Mouse (Mus musculus) CH12.LX (cell line): ENCODE data around the gene Cck. TPM values are rescaled to one million over a fixed set of nuclear protein-coding genes. Genes with fewer than 3 reads are reported as not detected.

Experiments
- DNase-seq: peaks from one replicate; pipeline ENCODE4 v3.0.0-alpha.2; 2013; ENCODE audit errors: extremely low read depth
- H3K27ac ChIP-seq: 2 replicates; pipeline ENCODE4 v1.5.1; 2012; ENCODE audit warnings: low read depth, mild to moderate bottlenecking, control low read depth, moderate library complexity; ENCODE audit not compliant: insufficient read depth
- H3K27me3 ChIP-seq: replicated peaks from 2 replicates; pipeline ENCODE3; 2012; ENCODE audit warnings: inconsistent platforms
- H3K36me3 ChIP-seq, 2 experiments: replicated peaks in 1 of 2; 2 replicates each; pipeline versions ENCODE3 to v1.6.1; 2012; ENCODE audit warnings: inconsistent platforms in 1 of 2, low read length in 1 of 2, mild to moderate bottlenecking in 1 of 2, mixed read lengths in 1 of 2, moderate library complexity in 1 of 2; ENCODE audit not compliant: control insufficient read depth in 1 of 2, insufficient read depth in 1 of 2
- H3K4me1 ChIP-seq, 2 experiments: 2 replicates each; pipeline ENCODE4 v1.6.1; 2012; ENCODE audit warnings: inconsistent platforms in 1 of 2, moderate library complexity in 1 of 2; ENCODE audit not compliant: insufficient read depth in 2 of 2, control insufficient read depth in 1 of 2
- H3K4me2 ChIP-seq: 2 replicates; pipeline ENCODE4 v1.6.1; 2012; ENCODE audit warnings: low read depth, mild to moderate bottlenecking, control low read depth; ENCODE audit not compliant: poor library complexity, insufficient read depth, severe bottlenecking
- H3K4me3 ChIP-seq, 3 experiments: fragments of 150-350 bp in 1 of 3; sonication (generic) in 1 of 3; replicated peaks in 1 of 3; 2 replicates each; pipeline versions ENCODE3 to v1.5.1; 2011 to 2012; ENCODE audit warnings: low read depth in 2 of 3, low read length in 2 of 3, mild to moderate bottlenecking in 2 of 3, moderate library complexity in 2 of 3, control low read depth in 1 of 3, improper control_type of control experiment in 1 of 3, inconsistent platforms in 1 of 3, mixed read lengths in 1 of 3; ENCODE audit not compliant: poor library complexity in 1 of 3
- H3K79me2 ChIP-seq: replicated peaks from 2 replicates; pipeline ENCODE4 v1.6.1; 2012; ENCODE audit warnings: mild to moderate bottlenecking, moderate library complexity; ENCODE audit not compliant: control insufficient read depth, poor library complexity, insufficient read depth, severe bottlenecking; ENCODE audit errors: extremely low read depth
- H3K9ac ChIP-seq: 2 replicates; pipeline ENCODE4 v1.6.1; 2012; ENCODE audit warnings: low read depth, mild to moderate bottlenecking, control low read depth, moderate library complexity; ENCODE audit not compliant: insufficient read depth
- H3K9me3 ChIP-seq: replicated peaks from 2 replicates; pipeline ENCODE3; 2012; ENCODE audit warnings: low read length, inconsistent platforms, mixed read lengths
- CHD2 ChIP-seq: IDR thresholded peaks from 2 replicates; pipeline ENCODE4 v1.6.1; 2011; ENCODE audit warnings: low read length, improper control_type of control experiment
- ELF1 ChIP-seq: IDR thresholded peaks from 2 replicates; pipeline ENCODE4 v1.6.1; 2014; ENCODE audit warnings: low read depth, mild to moderate bottlenecking, inconsistent platforms, low read length, improper control_type of control experiment
- JUN ChIP-seq: IDR thresholded peaks from 2 replicates; pipeline ENCODE4 v1.6.1; 2011; ENCODE audit warnings: low read depth, mild to moderate bottlenecking, low read length, improper control_type of control experiment, moderate library complexity; ENCODE audit not compliant: insufficient read depth
- MAX ChIP-seq: IDR thresholded peaks from 2 replicates; pipeline ENCODE4 v1.6.1; 2011; ENCODE audit warnings: low read length, improper control_type of control experiment
- MAZ ChIP-seq: IDR thresholded peaks from 2 replicates; pipeline ENCODE4 v1.6.1; 2012; ENCODE audit warnings: low read depth, mild to moderate bottlenecking, inconsistent platforms, low read length, improper control_type of control experiment, moderate library complexity
- MYC ChIP-seq: IDR thresholded peaks from 2 replicates; pipeline ENCODE4 v1.6.1; 2011; ENCODE audit warnings: low read depth, mild to moderate bottlenecking, improper control_type of control experiment, low read length
- NELFE ChIP-seq: IDR thresholded peaks from 2 replicates; pipeline ENCODE4 v1.6.1; 2011; ENCODE audit warnings: low read depth, low read length, improper control_type of control experiment
- NRF1 ChIP-seq: IDR thresholded peaks from 2 replicates; pipeline ENCODE4 v1.6.1; 2014; ENCODE audit warnings: low read depth, mild to moderate bottlenecking, inconsistent platforms, low read length, improper control_type of control experiment, moderate library complexity
- PAX5 ChIP-seq: IDR thresholded peaks from 2 replicates; pipeline ENCODE4 v1.6.1; 2012; ENCODE audit warnings: low read length, inconsistent platforms, mixed read lengths
- POLR2A ChIP-seq: IDR thresholded peaks from 2 replicates; pipeline ENCODE4 v1.6.1; 2011; ENCODE audit warnings: low read depth, mild to moderate bottlenecking, improper control_type of control experiment, low read length
- POLR2AphosphoS2 ChIP-seq: IDR thresholded peaks from 2 replicates; pipeline ENCODE4 v1.6.1; 2011; ENCODE audit warnings: low read depth, low read length, improper control_type of control experiment
- RAD21 ChIP-seq: IDR thresholded peaks from 2 replicates; pipeline ENCODE4 v1.6.1; 2011; ENCODE audit warnings: low read depth, mild to moderate bottlenecking, low read length, improper control_type of control experiment, moderate library complexity
- SMC3 ChIP-seq: IDR thresholded peaks from 2 replicates; pipeline ENCODE4 v1.6.1; 2011; ENCODE audit warnings: low read depth, low read length, improper control_type of control experiment
- TBP ChIP-seq: conservative IDR thresholded peaks from 2 replicates; pipeline ENCODE4 v1.6.1; 2011; ENCODE audit warnings: low read depth, low read length, improper control_type of control experiment
- TCF12 ChIP-seq: IDR thresholded peaks from 2 replicates; pipeline ENCODE4 v1.6.1; 2014; ENCODE audit warnings: low read depth, mild to moderate bottlenecking, inconsistent platforms, low read length, improper control_type of control experiment
- ZKSCAN1 ChIP-seq: IDR thresholded peaks from 2 replicates; pipeline ENCODE4 v1.6.1; 2012; ENCODE audit warnings: low read depth, inconsistent platforms, low read length, improper control_type of control experiment, borderline replicate concordance
- dilution Hi-C: fragments of 300-500 bp; cut with MboI; formaldehyde crosslinking; loops from 2 replicates; pipeline ENCODE4 v1.14.3; 2020; ENCODE audit warnings: low sequenced_read_pairs; ENCODE audit not compliant: extremely low pct_unique_long_range_greater_than_20kb, extremely low pct_ligation_motif_present
- in situ Hi-C: fragments of 300-500 bp; cut with MboI; formaldehyde crosslinking; loops from 3 replicates; pipeline ENCODE4 v1.14.3; 2019; ENCODE audit warnings: low sequenced_read_pairs, low pct_ligation_motif_present, low pct_unique_long_range_greater_than_20kb, mixed read lengths
- polyA plus RNA-seq: library from polyadenylated mRNA; unstranded; fragments of >175 nt; gene quantifications from 2 replicates; pipeline ENCODE4 v1.2.1, GENCODE M21; 2012; ENCODE audit warnings: low read depth; ENCODE audit not compliant: insufficient read length
- total RNA-seq, 2 experiments: library from RNA; depleted of rRNA; stranded (reverse); fragments of 300-350 nt in 1 of 2; fragments of >200 nt in 1 of 2; gene quantifications; 2 replicates each; pipeline ENCODE4 v1.2.3; 2012 to 2014

The Cck gene
- total and polyA plus RNA-seq, 3 experiments: not detected

- no peaks in the 10 kb centered on the region for H3K9me3 ChIP-seq
- in situ Hi-C loops: loop anchor here (10.0 kb wide), 1 partner anchor 225 kb away; no protein-coding TSS in a partner anchor
- H3K4me1 ChIP-seq: peaks cover 0 to 5% of the 10 kb centered on the region in 2 experiments; a peak in 1 of 4 replicates
- H3K4me2 ChIP-seq: no peak overlapping the region
- H3K79me2 ChIP-seq: no peaks in the 10 kb centered on the region
- no peak overlapping the region for H3K27ac ChIP-seq
- H3K27me3 ChIP-seq: no peaks in the 10 kb centered on the region
- DNase-seq: no peak
- H3K4me3 ChIP-seq: no peak overlapping the region
- no peak overlapping the region for H3K9ac ChIP-seq
- TF ChIP-seq MYC (no peak), CHD2 (no peak), MAX (no peak), SMC3 (no peak), PAX5 (no peak), POLR2AphosphoS2 (no peak)
- TF ChIP-seq, all 38 proteins: peak for 0
- dilution Hi-C loops: no loop called here
- H3K36me3 ChIP-seq: peaks cover 27 to 88% of the 10 kb centered on the region in 2 experiments
Observed at GRCm38 (mm10) chr9:121469711-121470110, 25.8 kb downstream of the Cck start.

DNA sequence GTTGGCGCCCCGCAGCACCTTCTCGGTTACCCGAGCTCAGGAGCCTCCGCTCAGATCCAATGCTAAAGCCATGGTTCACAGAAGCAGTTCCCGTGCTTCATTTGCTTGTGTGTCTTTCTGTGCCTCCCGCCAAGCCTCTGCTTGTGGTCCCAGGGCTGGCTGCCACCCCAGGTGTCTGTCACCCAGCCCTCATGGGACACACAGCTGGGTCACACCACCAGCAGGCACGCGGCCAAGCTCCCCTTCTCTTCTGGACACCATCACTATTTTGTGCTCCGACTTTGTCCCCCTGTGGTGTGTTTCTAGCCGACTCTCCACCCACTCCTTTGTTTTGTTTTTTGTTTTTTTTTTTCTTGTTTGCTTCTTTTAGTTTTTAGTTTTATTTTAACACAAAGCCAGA, 28.0 kb downstream of the Cck start:
- Histone ChIP-seq H3K4me1 (peaks cover 0 to 5% of the 10 kb centered on the region in 2 experiments; a peak in 1 of 4 replicates), H3K4me3 (no peak overlapping the region), H3K4me2 (no peak overlapping the region), H3K36me3 (peaks cover 22 to 85% of the 10 kb centered on the region in 2 experiments), H3K27ac (no peak overlapping the region), H3K9me3 (no peaks in the 10 kb centered on the region), H3K79me2 (no peaks in the 10 kb centered on the region), H3K27me3 (no peaks in the 10 kb centered on the region), H3K9ac (no peak overlapping the region)
- no peak for TF ChIP-seq ZKSCAN1
- TF ChIP-seq MYC: no peak
- no peak for TF ChIP-seq MAX
- TF ChIP-seq ELF1: no peak
- TF ChIP-seq RAD21: no peak
- no peak for TF ChIP-seq MAZ
- TF ChIP-seq SMC3: no peak
- no peak for TF ChIP-seq TBP
- no peak for TF ChIP-seq POLR2A
- TF ChIP-seq TCF12: no peak
- TF ChIP-seq JUN: no peak
- no peak for TF ChIP-seq NRF1
- TF ChIP-seq NELFE: no peak
- dilution Hi-C loops: no loop called here
- no peak for DNase-seq
- in situ Hi-C loops: no loop called here
